Mouse (Mus musculus): ENCODE measurements at regions not wholly inside any gene's neighbourhood (a gene's known extent, or its start where the extent isn't known, plus 50 kb on each side); places are given as distances from the start of the nearest gene placed in this dataset.

DNA sequence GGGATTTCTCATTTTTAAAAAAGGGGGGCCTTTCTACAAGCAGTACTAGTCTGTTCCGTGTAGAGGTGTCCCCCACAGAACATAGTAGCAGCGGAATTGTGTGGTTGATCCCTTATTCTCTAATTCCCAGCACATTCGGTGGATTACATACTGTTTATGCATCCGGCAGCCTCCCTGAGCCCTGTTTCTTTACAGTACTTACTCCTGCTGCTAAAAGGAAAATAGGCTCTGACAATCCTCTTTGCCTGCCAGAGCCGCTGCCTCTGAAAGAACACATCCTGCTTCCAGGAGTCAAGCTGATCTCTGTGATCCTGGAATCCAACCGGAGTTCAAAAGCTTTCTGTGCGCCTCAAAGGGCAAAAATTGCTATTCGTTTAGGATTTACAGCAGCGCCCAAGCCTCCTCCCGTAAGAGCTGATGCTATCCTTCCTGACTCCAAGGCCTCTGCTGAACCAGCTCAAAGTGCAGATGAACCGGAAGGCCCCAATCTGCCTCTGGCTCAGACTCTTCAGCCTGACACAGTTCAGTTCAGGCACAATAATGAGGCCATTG, 936.6 kb downstream of the Ndufa4 start:
- DNase-seq (ENCODE audit: low read depth, low spot score), result peak; percentile 34

DNA sequence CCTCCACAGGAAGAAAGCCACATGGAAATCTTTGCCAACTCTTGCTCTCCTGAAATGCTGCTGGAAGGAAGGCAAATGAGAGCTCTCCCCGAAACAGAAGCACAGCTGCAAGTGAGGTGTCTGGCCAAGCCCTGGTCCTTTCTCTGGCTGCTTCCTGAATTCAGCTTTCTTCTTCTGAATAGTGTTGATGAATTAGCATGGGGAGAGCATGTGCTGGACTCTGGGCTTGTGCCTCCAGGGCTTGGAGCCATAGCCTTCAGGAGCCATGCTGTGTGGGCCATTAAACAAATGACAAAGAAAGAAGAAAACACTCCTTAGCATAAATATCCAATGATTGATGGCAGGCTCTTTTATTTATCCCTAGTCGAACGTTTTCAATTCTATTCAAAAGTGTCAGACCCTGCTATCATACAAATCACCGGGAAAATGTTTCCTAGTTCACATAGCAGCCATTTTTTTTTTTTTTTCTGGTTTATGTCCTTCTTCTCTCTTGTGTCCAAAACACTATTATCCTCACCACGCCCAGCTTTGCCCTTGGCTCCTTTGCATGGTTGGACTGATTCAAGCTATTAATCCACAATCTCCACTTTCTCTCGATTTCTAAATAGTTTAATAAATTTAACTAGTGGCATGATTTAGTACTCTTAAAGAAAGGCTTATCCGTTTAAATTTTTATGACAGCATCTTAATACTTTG, 937.3 kb downstream of the Ndufa4 start:
- peak; percentile 69 for DNase-seq (ENCODE audit: low read depth, low spot score)

DNA sequence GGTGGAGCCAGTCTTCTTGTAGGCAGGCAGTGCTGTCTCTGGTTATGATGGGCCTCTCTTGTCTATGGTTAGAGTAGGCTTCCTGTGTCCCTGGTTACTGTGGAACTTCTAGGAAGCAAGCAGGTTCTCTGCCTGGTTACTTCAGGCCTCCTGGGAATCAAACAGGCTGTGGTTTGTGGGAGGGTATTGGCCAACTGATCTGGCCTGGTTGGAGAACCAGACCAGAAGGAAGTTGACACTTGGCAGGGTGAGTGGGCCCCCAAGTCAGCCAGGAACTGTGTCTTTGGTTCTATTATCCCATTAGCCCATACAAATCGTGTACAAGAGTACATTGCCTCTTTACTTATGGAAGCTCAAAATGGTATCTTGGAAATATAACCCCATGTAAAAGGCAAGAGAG, 963.8 kb downstream of the Ndufa4 start:
- DNase-seq (ENCODE audit: low read depth, low spot score), result no peak

DNA sequence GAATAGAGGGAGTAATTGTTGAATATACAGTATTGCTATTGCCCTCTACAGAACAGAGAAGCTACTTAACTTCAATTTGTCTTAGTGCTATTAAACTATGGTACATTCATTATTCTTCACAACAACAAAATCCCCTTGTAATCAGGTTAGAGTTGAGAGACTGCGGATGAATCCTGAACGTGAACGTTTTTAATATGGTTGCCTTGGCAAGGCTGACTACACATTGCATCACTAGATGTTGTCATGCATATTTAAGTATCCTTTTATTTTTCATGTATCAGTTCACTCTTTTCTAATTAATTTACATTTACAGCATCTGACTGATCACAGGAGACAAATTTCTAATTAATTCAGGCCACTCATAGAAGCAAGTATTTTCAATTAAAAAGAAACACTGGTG, 965.8 kb downstream of the Ndufa4 start:
- DNase-seq (ENCODE audit: low read depth, low spot score), result no peak

All from ES-CJ7 (cell line).